Mouse (Mus musculus) heart, adult 2 months (tissue): ENCODE measurements around the gene Wfdc6b.

Experiments
- CTCF ChIP-seq: fragments of 200-600 bp; IDR thresholded peaks from 2 replicates; pipeline ENCODE4 v1.8.1; 2022; ENCODE audit warnings: antibody characterized with exemption, mild to moderate bottlenecking, moderate library complexity
- POLR2A ChIP-seq: fragments of 200-500 bp; IDR thresholded peaks from 2 replicates; pipeline ENCODE4 v1.6.1; 2011; ENCODE audit warnings: mild to moderate bottlenecking, low read depth, low read length, control low read depth; ENCODE audit not compliant: insufficient read depth

DNA sequence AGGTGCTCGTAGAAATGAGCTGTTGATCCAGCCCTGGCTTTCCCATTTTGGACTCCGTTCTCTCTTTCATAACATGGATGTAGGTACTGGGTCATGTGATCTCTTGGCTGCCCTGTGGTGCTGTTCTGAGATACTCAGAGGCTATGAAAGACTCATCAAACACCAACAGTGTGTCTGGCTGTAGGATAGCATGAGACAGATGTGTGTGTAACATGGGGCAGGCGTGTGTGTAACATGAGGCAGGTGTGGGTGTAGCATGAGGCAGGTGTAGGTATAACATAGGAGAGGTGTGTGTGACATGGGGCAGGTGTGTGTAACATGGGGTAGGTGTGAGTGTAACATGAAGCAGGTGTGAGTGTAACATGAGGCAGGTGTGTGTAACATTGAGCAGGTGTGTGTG, 2.1 kb downstream of the Wfdc6b start:
- TF ChIP-seq POLR2A (no peak), CTCF (no peak)
